Mouse (Mus musculus) midbrain, embryonic 10.5 days (tissue): ENCODE measurements around the gene Alg6. TPM values are rescaled to one million over a fixed set of nuclear protein-coding genes. Genes with fewer than 3 reads are reported as not detected.

Experiments
- DNase-seq: peaks from one replicate; pipeline ENCODE4 v3.0.0-alpha.2; 2017; ENCODE audit warnings: low spot score
- H3K27ac ChIP-seq: fragments of 300-500 bp; sonication (generic); replicated peaks from 2 replicates; pipeline ENCODE4 v1.5.1; 2016; ENCODE audit warnings: mild to moderate bottlenecking
- H3K27me3 ChIP-seq: fragments of 300-500 bp; sonication (generic); 2 replicates; pipeline ENCODE4 v1.6.1; 2016; ENCODE audit warnings: low read depth, mild to moderate bottlenecking; ENCODE audit not compliant: poor library complexity, severe bottlenecking
- H3K36me3 ChIP-seq: fragments of 300-500 bp; sonication (generic); 2 replicates; pipeline ENCODE4 v1.6.1; 2016; ENCODE audit warnings: mild to moderate bottlenecking, moderate library complexity
- H3K4me1 ChIP-seq: fragments of 300-500 bp; sonication (generic); 2 replicates; pipeline ENCODE4 v1.6.1; 2016
- H3K4me3 ChIP-seq: fragments of 300-500 bp; sonication (generic); 2 replicates; pipeline ENCODE4 v1.5.1; 2016; ENCODE audit warnings: mild to moderate bottlenecking, moderate library complexity
- H3K9me3 ChIP-seq: fragments of 300-500 bp; sonication (generic); replicated peaks from 2 replicates; pipeline ENCODE4 v1.6.1; 2016; ENCODE audit warnings: mild to moderate bottlenecking
- WGBS: fragments of 180-500 bp; shearing (Covaris S2); methylation state at CpG from one replicate; pipeline ENCODE4 v1.1.7; 2016; 5-methylcytosine and 5-hydroxymethylcytosine counted together
- polyA plus RNA-seq: library from polyadenylated mRNA; unstranded; fragments of >200 nt; fragmentation: Nextera tagmentation; extraction: Ambion mirVana; gene quantifications from 2 replicates; pipeline ENCODE4 v1.2.1, GENCODE M21; 2016

The Alg6 gene
- polyA plus RNA-seq, 1 experiment from 2014 or later = 20.4 TPM

DNA sequence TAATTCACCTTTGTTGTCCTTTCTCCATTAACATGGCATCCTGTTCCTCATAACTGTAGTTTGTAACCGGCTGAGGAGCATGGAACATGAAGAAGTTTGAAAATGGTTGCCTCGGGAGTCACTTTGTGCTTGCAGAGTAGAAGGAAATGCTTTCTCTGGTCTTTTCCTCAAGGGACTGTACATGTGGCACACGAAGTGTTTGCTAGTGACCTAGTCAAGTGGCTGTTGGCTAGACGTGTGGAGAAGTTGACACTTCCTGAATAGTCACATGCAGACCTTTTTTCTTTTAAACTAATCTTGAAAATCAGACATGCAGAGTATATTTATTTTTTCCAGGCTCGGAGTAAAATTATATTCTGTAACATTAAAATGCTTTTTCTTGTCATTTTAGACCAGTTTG, 37.0 kb downstream of the Alg6 start:
- Histone ChIP-seq H3K27ac (no peak overlapping the region), H3K4me3 (no peak overlapping the region), H3K27me3 (no peaks in the 10 kb centered on the region), H3K36me3 (peaks cover 12% of the 10 kb centered on the region), H3K4me1 (no peaks in the 10 kb centered on the region), H3K9me3 (no peaks in the 10 kb centered on the region)
- DNase-seq = no peak
- 93% methylated on average over 5 of the region's 5 CpGs for WGBS

GRCm38 (mm10) chr4:99766303-99766702, 50.8 kb downstream of the Alg6 start:
- Histone ChIP-seq H3K4me1 (no peaks in the 10 kb centered on the region), H3K27me3 (no peaks in the 10 kb centered on the region), H3K27ac (no peak overlapping the region), H3K4me3 (no peak overlapping the region), H3K9me3 (no peaks in the 10 kb centered on the region), H3K36me3 (no peaks in the 10 kb centered on the region; the same call in 1 of the 2 replicates)
- DNase-seq = no peak
- 87% methylated on average over 5 of the region's 5 CpGs for WGBS

DNA sequence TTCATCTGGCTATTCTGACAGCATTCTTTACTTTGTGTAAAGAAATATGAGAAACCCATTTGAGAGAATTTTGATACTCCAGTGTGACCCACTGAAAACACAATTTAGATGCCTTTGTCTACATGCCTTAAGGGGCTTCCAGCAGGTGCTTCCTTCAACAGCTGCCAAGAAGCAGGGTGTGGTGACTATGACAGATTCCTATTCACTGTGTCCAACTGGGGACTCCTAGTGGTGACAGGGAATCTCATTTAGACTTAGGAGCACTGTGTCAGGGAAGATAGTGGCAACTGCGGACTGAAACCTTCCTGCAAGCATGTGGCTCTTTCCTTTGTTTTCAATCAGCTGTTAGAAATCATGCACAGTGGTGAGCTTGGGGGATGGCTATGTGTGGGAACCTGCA, 51.3 kb downstream of the Alg6 start:
- 56% methylated on average over 1 of the region's 1 CpGs for WGBS
- no peak overlapping the region for H3K4me3 ChIP-seq
- no peak for DNase-seq
- no peaks in the 10 kb centered on the region for H3K4me1 ChIP-seq
- H3K36me3 ChIP-seq = no peaks in the 10 kb centered on the region; the same call in 1 of the 2 replicates
- H3K27me3 ChIP-seq = no peaks in the 10 kb centered on the region
- H3K27ac ChIP-seq = no peak overlapping the region
- H3K9me3 ChIP-seq = no peaks in the 10 kb centered on the region

- no peak overlapping the region for H3K4me3 ChIP-seq
- no peak for DNase-seq
- H3K4me1 ChIP-seq = no peaks in the 10 kb centered on the region
- no peaks in the 10 kb centered on the region for H3K9me3 ChIP-seq
- no peaks in the 10 kb centered on the region for H3K27me3 ChIP-seq
- 93% methylated on average over 5 of the region's 5 CpGs for WGBS
- no peaks in the 10 kb centered on the region; the same call in 1 of the 2 replicates for H3K36me3 ChIP-seq
- H3K27ac ChIP-seq = no peak overlapping the region
These were observed 55.1 kb downstream of the Alg6 start for GRCm38 (mm10) chr4:99770555-99770954.

- no peak overlapping the region for H3K27ac ChIP-seq
- no peaks in the 10 kb centered on the region for H3K9me3 ChIP-seq
- no peaks in the 10 kb centered on the region for H3K4me1 ChIP-seq
- peaks cover under 1% of the 10 kb centered on the region; the same call in 1 of the 2 replicates for H3K36me3 ChIP-seq
- no peaks in the 10 kb centered on the region for H3K27me3 ChIP-seq
- DNase-seq = no peak
- no peak overlapping the region for H3K4me3 ChIP-seq
- WGBS = 63% methylated on average over 1 of the region's 1 CpGs
These were observed 57.6 kb downstream of the Alg6 start for GRCm38 (mm10) chr4:99773041-99773440.

- Histone ChIP-seq H3K36me3 (peaks cover 39% of the 10 kb centered on the region), H3K4me3 (no peak overlapping the region), H3K9me3 (0 out of 2 replicates have a peak, but pooled peaks cover 7% of the 10 kb centered on the region), H3K27ac (no peak overlapping the region), H3K27me3 (no peaks in the 10 kb centered on the region), H3K4me1 (no peaks in the 10 kb centered on the region)
- DNase-seq = no peak
- 93% methylated on average over 6 of the region's 6 CpGs for WGBS
These were observed 76.9 kb downstream of the Alg6 start for GRCm38 (mm10) chr4:99792365-99792764.

Other genes with a start within 250 kb of the Alg6 start
- 0.05 and 0.23 TPM in 2 replicates for gene Foxd3, start 59.4 kb upstream of the Alg6 start, polyA plus RNA-seq
- gene Efcab7, start 113.5 kb downstream of the Alg6 start, polyA plus RNA-seq = 21.8 and 24.1 TPM in 2 replicates
- gene Pgm1, start 213.8 kb downstream of the Alg6 start, polyA plus RNA-seq = 66.6 and 67.7 TPM in 2 replicates
- gene Itgb3bp, start 214.1 kb downstream of the Alg6 start, polyA plus RNA-seq = 54.9 and 62.3 TPM in 2 replicates